Mouse (Mus musculus) testis, adult 2 months (tissue): ENCODE measurements around the gene Plch1.

ENCODE experiments used
- CTCF ChIP-seq: fragments of 200-500 bp; IDR thresholded peaks from 2 replicates; pipeline ENCODE4 v1.5.1; 2012; ENCODE audit warnings: low read depth, mild to moderate bottlenecking, inconsistent platforms, low read length, moderate library complexity; ENCODE audit not compliant: control insufficient read depth, insufficient read depth, insufficient replicate concordance
- POLR2A ChIP-seq: fragments of 200-500 bp; IDR thresholded peaks from 2 replicates; pipeline ENCODE4 v1.6.1; 2012; ENCODE audit warnings: low read depth, mild to moderate bottlenecking, inconsistent platforms, low read length, moderate library complexity; ENCODE audit not compliant: control insufficient read depth

DNA sequence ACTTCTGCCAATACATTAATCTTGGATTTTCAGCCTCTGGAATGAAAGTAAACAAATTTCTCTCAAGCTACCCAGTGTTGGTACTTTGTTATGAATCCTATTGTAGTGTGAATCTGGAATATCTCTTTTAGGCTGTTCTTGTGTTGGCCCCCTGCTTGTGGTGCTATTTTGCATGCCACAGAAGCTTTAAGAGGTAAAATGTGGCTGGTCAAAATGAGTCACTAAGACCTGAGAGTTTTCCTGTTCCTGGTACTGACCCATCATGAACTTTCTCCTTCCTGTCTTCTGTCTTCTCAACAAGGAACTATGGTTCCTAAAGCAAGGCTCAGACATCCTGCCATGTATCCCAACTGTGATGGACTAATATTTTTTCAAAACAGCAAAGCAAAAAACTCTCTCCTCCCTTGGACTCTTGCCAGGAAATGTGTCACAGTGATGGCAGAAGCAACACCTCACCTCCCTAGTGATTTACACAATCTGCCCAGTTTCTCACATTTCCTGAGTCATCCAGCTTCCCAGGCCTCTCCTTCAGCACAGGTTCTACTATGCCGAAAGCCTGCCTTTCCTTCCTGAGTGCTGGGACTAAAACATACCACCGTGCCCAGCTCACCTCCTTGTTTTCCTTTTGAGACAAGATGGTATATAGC, 42.1 kb upstream of the Plch1 start:
- TF ChIP-seq CTCF (no peak), POLR2A (no peak)
